8 mouse cellular contexts compared by ENCODE assay signal in the genomic region with DNA sequence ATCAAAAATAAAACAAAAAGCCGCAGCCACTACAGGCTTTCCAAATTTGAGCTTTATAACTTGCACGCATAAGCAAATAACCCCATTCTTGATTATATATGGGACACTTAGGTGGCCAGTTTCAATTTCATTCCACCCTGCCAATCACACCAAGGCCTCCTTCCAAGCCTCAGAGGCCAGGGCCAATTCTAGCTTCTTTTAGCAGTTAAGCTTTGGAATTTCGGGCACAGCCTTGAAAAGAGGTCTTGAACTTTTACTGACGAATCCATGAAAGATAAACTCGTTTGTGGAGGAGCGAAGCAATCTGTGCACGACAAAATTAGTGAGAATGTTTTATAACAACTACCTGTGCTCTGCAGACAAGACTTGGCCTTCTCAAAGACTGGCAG. TPM values are rescaled to one million over a fixed set of nuclear protein-coding genes. Genes with fewer than 3 reads are reported as not detected.
DNase-seq lines count a peak whose midpoint lies in the region; ATAC-seq and TF ChIP-seq lines count a peak whose summit lies in the region.

No protein-coding gene starts in this region.

- TF ChIP-seq POLR2A in limb, embryonic 14.5 days (IDR thresholded peaks at IDR 0.05; ENCODE audit: borderline replicate concordance, extremely low read depth, insufficient read depth, insufficient read length), result no peak

- no peaks in the 10 kb centered on the region for H3K9me3 ChIP-seq in neural tube, embryonic 11.5 days (ENCODE audit: control insufficient read depth, low read length)
- H3K9me3 ChIP-seq in limb, embryonic 14.5 days (ENCODE audit: control insufficient read depth, low read length), result no peaks in the 10 kb centered on the region
- H3K9me3 ChIP-seq in stomach, postnatal 0 days (ENCODE audit: control insufficient read depth, low read length), result no peaks in the 10 kb centered on the region

- TF ChIP-seq EP300 in stomach, postnatal 0 days (optimal IDR thresholded peaks at IDR 0.05), result no peak

- peak overlapping the region; percentile 56 for H3K9ac ChIP-seq in neural tube, embryonic 11.5 days (ENCODE audit: low read length)
- H3K9ac ChIP-seq in limb, embryonic 14.5 days (ENCODE audit: low read depth, low read length, severe bottlenecking), result peak overlapping the region; percentile 83
- peak overlapping the region; percentile 79 for H3K9ac ChIP-seq in stomach, postnatal 0 days (ENCODE audit: low read length)

- no peaks in the 10 kb centered on the region for H3K36me3 ChIP-seq in neural tube, embryonic 11.5 days (ENCODE audit: control insufficient read depth, insufficient read depth, low read length)
- H3K36me3 ChIP-seq in limb, embryonic 14.5 days (ENCODE audit: control insufficient read depth, insufficient read depth, low read length), result peaks cover 21% of the 10 kb centered on the region
- H3K36me3 ChIP-seq in stomach, postnatal 0 days (ENCODE audit: control insufficient read depth, insufficient read depth, low read length), result no peaks in the 10 kb centered on the region

- peak; percentile 57 for DNase-seq in adrenal gland, postnatal 10 days
- no peak for DNase-seq in adrenal gland, postnatal 4 days (ENCODE audit: low spot score in 2 of 2)
- no peak for DNase-seq in neural tube, embryonic 11.5 days (ENCODE audit: low spot score)
- DNase-seq in neural tube, embryonic 10.5 days (ENCODE audit: extremely low spot score, low spot score), result no peak
- DNase-seq in limb, embryonic 14.5 days (ENCODE audit: low spot score), result no peak
- DNase-seq in stomach, postnatal 0 days (ENCODE audit: low spot score), result no peak
- DNase-seq in layer of hippocampus, postnatal 36 days, result no peak
- no peak for DNase-seq in thymus, postnatal 14 days

- no peaks in the 10 kb centered on the region for H3K27me3 ChIP-seq in neural tube, embryonic 11.5 days (ENCODE audit: control insufficient read depth, insufficient read depth, low read length)
- no peaks in the 10 kb centered on the region for H3K27me3 ChIP-seq in limb, embryonic 14.5 days (ENCODE audit: control insufficient read depth, insufficient read depth, low read length)
- no peaks in the 10 kb centered on the region for H3K27me3 ChIP-seq in stomach, postnatal 0 days (ENCODE audit: control insufficient read depth, insufficient read depth, low read length)

- H3K4me2 ChIP-seq in neural tube, embryonic 11.5 days (ENCODE audit: low read depth), result peak overlapping the region; percentile 67
- H3K4me2 ChIP-seq in limb, embryonic 14.5 days (replicated peaks; ENCODE audit: low read depth, low read length, severe bottlenecking), result peak overlapping the region; percentile 84
- H3K4me2 ChIP-seq in stomach, postnatal 0 days (replicated peaks; ENCODE audit: low read depth), result peak overlapping the region; percentile 81

- 54% methylated on average over 7 of the region's 7 CpGs for WGBS in neural tube, embryonic 11.5 days
- WGBS in limb, embryonic 14.5 days, result 32% methylated on average over 7 of the region's 7 CpGs
- WGBS in stomach, postnatal 0 days, result 19% methylated on average over 7 of the region's 7 CpGs

- ATAC-seq in neural tube, embryonic 11.5 days (ENCODE audit: insufficient read depth, low FRiP score, low TSS enrichment), result no peak
- no peak for ATAC-seq in limb, embryonic 14.5 days (ENCODE audit: low FRiP score, low read depth)
- no peak for ATAC-seq in stomach, postnatal 0 days (ENCODE audit: low FRiP score, low TSS enrichment)

- H3K4me1 ChIP-seq in neural tube, embryonic 11.5 days (ENCODE audit: control insufficient read depth, insufficient read depth, low read length), result 0 out of 2 replicates have a peak, but pooled peaks cover 5% of the 10 kb centered on the region
- peaks cover 16% of the 10 kb centered on the region for H3K4me1 ChIP-seq in limb, embryonic 14.5 days (ENCODE audit: control insufficient read depth, insufficient read depth, low read length)
- H3K4me1 ChIP-seq in stomach, postnatal 0 days (replicated peaks; ENCODE audit: control insufficient read depth, insufficient read depth), result peaks cover 10% of the 10 kb centered on the region

- H3K4me3 ChIP-seq in neural tube, embryonic 11.5 days (ENCODE audit: low read depth, low read length), result peak overlapping the region; percentile 64
- H3K4me3 ChIP-seq in limb, embryonic 14.5 days (replicated peaks; ENCODE audit: low read length), result peak overlapping the region; percentile 63
- peak overlapping the region; percentile 60 for H3K4me3 ChIP-seq in stomach, postnatal 0 days (ENCODE audit: low read depth, low read length)

- TF ChIP-seq CTCF in stomach, postnatal 0 days (IDR thresholded peaks at IDR 0.05; ENCODE audit: low read depth), result no peak

- peak overlapping the region; percentile 97 for H3K27ac ChIP-seq in neural tube, embryonic 11.5 days (ENCODE audit: low read depth, low read length)
- H3K27ac ChIP-seq in limb, embryonic 14.5 days (replicated peaks; ENCODE audit: low read depth, low read length), result peak overlapping the region; percentile 96
- peak overlapping the region; percentile 96 for H3K27ac ChIP-seq in stomach, postnatal 0 days (replicated peaks)

RNA-seq across cellular contexts. Expression of gene Sfxn3, which starts 10.4 kb away (rescaled TPM):
- total RNA-seq in adrenal gland, postnatal 10 days (2021), result 10 to 100 TPM; 39.3 to 51.5 TPM
- 10 to 100 TPM; 70.9 to 72.4 TPM for total RNA-seq in adrenal gland, postnatal 4 days (2021)
- 23.3 and 24.0 TPM in 2 replicates for polyA plus RNA-seq in neural tube, embryonic 11.5 days (2014; fragmentation: Nextera tagmentation; extraction: Ambion mirVana)
- polyA plus RNA-seq in limb, embryonic 14.5 days (2012; rRNA removed), result 44.9 and 48.0 TPM in 2 replicates
- polyA plus RNA-seq in limb, embryonic 14.5 days (2014; fragmentation: Nextera tagmentation; extraction: Ambion mirVana), result 30.5 and 32.5 TPM in 2 replicates
- polyA plus RNA-seq in stomach, postnatal 0 days (2015; fragmentation: Nextera tagmentation; extraction: Ambion mirVana), result 26.7 and 29.7 TPM in 2 replicates
- total RNA-seq in layer of hippocampus, postnatal 36 days (2021), result 10 to 100 TPM; 82.4 to 91.5 TPM

RNA-seq across cellular contexts. Expression of gene Pdzd7, which starts 12.2 kb away (rescaled TPM):
- under 1 TPM; 0.21 to 0.48 TPM for total RNA-seq in adrenal gland, postnatal 10 days (2021)
- total RNA-seq in adrenal gland, postnatal 4 days (2021), result under 1 TPM; 0.25 to 0.34 TPM
- 0.57 and 0.81 TPM in 2 replicates for polyA plus RNA-seq in neural tube, embryonic 11.5 days (2014; fragmentation: Nextera tagmentation; extraction: Ambion mirVana)
- polyA plus RNA-seq in limb, embryonic 14.5 days (2012; rRNA removed), result 0.85 and 0.99 TPM in 2 replicates
- 0.26 and 0.47 TPM in 2 replicates for polyA plus RNA-seq in limb, embryonic 14.5 days (2014; fragmentation: Nextera tagmentation; extraction: Ambion mirVana)
- polyA plus RNA-seq in stomach, postnatal 0 days (2015; fragmentation: Nextera tagmentation; extraction: Ambion mirVana), result 0.33 TPM in 2 replicates
- 1 to 10 TPM; 2.2 to 3.4 TPM for total RNA-seq in layer of hippocampus, postnatal 36 days (2021)

RNA-seq across cellular contexts. Expression of gene Kazald1, which starts 17.3 kb away (rescaled TPM):
- 1 to 10 TPM; 8.2 to 9.2 TPM for total RNA-seq in adrenal gland, postnatal 10 days (2021)
- total RNA-seq in adrenal gland, postnatal 4 days (2021), result 1 to 10 TPM; 7.5 TPM
- 0.50 and 0.87 TPM in 2 replicates for polyA plus RNA-seq in neural tube, embryonic 11.5 days (2014; fragmentation: Nextera tagmentation; extraction: Ambion mirVana)
- polyA plus RNA-seq in limb, embryonic 14.5 days (2012; rRNA removed), result 20.5 and 22.9 TPM in 2 replicates
- polyA plus RNA-seq in limb, embryonic 14.5 days (2014; fragmentation: Nextera tagmentation; extraction: Ambion mirVana), result 31.1 and 33.1 TPM in 2 replicates
- polyA plus RNA-seq in stomach, postnatal 0 days (2015; fragmentation: Nextera tagmentation; extraction: Ambion mirVana), result 3.0 and 3.8 TPM in 2 replicates
- total RNA-seq in layer of hippocampus, postnatal 36 days (2021), result 1 to 10 TPM; 1.2 to 1.6 TPM

RNA-seq across cellular contexts. Expression of gene Lzts2, which starts 43.5 kb away (rescaled TPM):
- 10 to 100 TPM; 63.1 to 77.8 TPM for total RNA-seq in adrenal gland, postnatal 10 days (2021)
- 100 to 1,000 TPM; 107 to 119 TPM for total RNA-seq in adrenal gland, postnatal 4 days (2021)
- polyA plus RNA-seq in neural tube, embryonic 11.5 days (2014; fragmentation: Nextera tagmentation; extraction: Ambion mirVana), result 52.8 and 57.5 TPM in 2 replicates
- 87.0 and 123 TPM in 2 replicates for polyA plus RNA-seq in limb, embryonic 14.5 days (2012; rRNA removed)
- polyA plus RNA-seq in limb, embryonic 14.5 days (2014; fragmentation: Nextera tagmentation; extraction: Ambion mirVana), result 64.7 and 75.6 TPM in 2 replicates
- 40.1 and 45.0 TPM in 2 replicates for polyA plus RNA-seq in stomach, postnatal 0 days (2015; fragmentation: Nextera tagmentation; extraction: Ambion mirVana)
- 10 to 100 TPM; 25.6 to 30.8 TPM for total RNA-seq in layer of hippocampus, postnatal 36 days (2021)

RNA-seq across cellular contexts. Expression of gene Mrpl43, which starts 51.5 kb away (rescaled TPM):
- total RNA-seq in adrenal gland, postnatal 10 days (2021), result 10 to 100 TPM; 50.0 to 58.3 TPM
- total RNA-seq in adrenal gland, postnatal 4 days (2021), result 10 to 100 TPM; 49.9 to 51.2 TPM
- polyA plus RNA-seq in neural tube, embryonic 11.5 days (2014; fragmentation: Nextera tagmentation; extraction: Ambion mirVana), result 65.3 and 80.6 TPM in 2 replicates
- 67.6 and 78.9 TPM in 2 replicates for polyA plus RNA-seq in limb, embryonic 14.5 days (2012; rRNA removed)
- 55.0 and 61.3 TPM in 2 replicates for polyA plus RNA-seq in limb, embryonic 14.5 days (2014; fragmentation: Nextera tagmentation; extraction: Ambion mirVana)
- polyA plus RNA-seq in stomach, postnatal 0 days (2015; fragmentation: Nextera tagmentation; extraction: Ambion mirVana), result 67.2 and 67.3 TPM in 2 replicates
- total RNA-seq in layer of hippocampus, postnatal 36 days (2021), result 10 to 100 TPM; 37.6 to 41.8 TPM
